Mouse (Mus musculus) left cerebral cortex, adult 8-10 months (tissue): ENCODE data around the gene Thap3. TPM values are rescaled to one million over a fixed set of nuclear protein-coding genes. Genes with fewer than 3 reads are reported as not detected.
"Not testable (repeated sequence)": the region's sequence is repeated elsewhere in the genome, so short reads cannot be mapped to it uniquely, and the experiment has no call there.

Source experiments
- DNase-seq, 2 experiments: peaks; one replicate each; pipeline ENCODE4 v3.0.0; 2022; ENCODE audit warnings: low spot score in 2 of 2
- total RNA-seq, 4 experiments: library from RNA; stranded (reverse); gene quantifications; 2 replicates each; pipeline ENCODE4 v1.2.4; 2022

Thap3 gene
- 10 to 100 TPM; 17.5 to 27.0 (median 24.0) TPM for total RNA-seq

GRCm38 (mm10) chr4:151988342-151989109 lies at the start of gene Thap3:
Thap3 (minus strand) TSS chr4:151988997.
- DNase-seq = peak in 1 of 2 experiments; percentile 79

DNA sequence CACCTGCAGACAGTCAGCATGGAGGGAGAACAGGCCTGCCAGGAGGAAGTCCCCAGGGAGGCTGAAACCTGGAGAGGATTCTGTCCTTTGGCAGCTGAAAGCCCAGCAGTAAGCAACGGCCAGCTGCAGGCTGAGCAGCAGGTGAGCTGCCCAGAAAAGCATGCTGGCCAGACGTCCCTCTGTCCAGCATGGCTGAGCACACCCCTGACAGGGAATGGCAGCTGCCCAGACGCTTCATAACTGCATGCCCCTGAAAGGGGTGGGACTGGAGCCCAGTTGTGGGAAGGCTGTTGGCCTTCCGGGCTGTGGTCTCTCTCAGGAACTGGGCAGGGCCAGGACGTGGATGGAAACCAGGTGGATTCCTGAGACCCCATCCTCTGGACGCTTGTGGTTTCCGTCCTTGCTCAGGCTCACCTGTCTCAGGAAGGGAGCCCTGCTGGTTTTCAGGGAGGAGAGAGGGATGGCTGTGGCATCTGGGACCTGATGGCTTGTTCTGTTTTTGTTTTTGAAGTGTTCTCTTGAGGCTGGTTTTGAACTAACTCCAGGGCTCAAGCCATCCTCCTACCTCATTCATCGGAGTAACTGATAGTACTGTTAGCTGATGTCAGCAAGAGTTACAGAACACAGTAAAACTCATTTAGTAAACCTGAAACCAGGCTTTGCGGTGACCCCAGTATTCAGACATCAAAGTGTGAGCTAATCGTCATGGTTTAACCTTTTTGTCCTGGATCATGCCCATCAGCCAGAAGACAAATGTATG lies 49.6 kb upstream of the Thap3 start, which contains the start of gene Tas1r1:
Gene Tas1r1, minus strand, starts transcription at position 344 of the 760 bp plus-strand sequence.
- DNase-seq = no peak

DNA sequence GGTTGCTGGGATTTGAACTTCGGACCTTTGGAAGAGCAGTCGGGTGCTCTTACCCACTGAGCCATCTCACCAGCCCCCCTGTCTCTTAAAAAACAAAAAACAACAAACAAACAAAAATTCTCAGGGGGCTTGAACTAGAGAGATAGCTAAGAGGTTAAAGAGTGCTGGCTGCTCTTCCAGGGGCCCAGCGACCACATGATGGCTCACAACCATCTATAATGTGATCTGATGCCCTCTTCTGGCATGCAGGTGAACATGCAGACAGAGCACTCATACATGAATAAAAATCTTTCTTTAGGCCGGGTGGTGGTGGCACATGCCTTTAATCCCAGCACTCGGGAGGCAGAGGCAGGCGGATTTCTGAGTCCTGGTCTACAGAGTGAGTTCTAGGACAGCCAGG lies 47.7 kb upstream of the Thap3 start:
- DNase-seq = not testable (repeated sequence)

DNA sequence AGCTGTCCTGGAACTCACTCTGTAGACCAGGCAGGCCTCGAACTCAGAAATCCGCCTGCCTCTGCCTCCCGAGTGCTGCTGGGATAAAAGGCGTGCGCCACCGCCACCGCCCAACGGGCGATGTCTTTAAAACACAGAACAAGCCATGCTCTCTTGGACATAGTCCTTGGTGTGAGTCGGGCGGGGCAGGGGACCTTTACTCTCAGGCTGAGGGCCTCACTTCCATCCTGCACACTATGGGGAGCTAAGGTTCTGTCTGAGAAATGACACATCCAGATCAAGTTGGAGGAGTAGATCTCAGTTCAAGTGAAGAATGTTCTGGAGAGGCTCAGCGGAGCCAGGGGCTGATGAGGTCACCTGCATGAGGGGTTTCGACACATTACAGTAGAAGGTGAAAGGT lies 44.1 kb upstream of the Thap3 start:
- DNase-seq = no peak

- no peak for DNase-seq
Measured at GRCm38 (mm10) chr4:152029997-152030396, 41.2 kb upstream of the Thap3 start.

DNA sequence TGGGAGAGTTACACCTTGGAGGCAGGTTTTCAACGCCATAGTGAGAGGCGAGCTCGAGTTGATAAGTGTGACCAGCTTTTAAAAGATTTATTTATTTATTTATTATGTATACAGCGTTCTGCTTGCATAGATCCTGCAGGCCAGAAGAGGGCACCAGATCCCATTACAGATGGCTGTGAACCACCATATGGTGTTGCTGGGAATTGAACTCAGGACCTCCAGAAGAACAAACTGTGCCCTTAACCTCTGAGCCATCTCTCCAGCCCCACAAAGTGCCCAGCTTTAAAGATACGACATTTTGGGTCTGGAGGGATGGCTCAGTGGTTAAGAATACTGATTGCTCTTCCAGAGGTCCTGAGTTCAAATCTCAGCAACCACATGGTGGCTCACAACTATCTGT lies 40.3 kb upstream of the Thap3 start:
- no peak for DNase-seq

- no peak for DNase-seq
Measured at GRCm38 (mm10) chr4:152028456-152028855, 39.7 kb upstream of the Thap3 start.

- DNase-seq = peak; percentile 92 to 97
Measured at GRCm38 (mm10) chr4:152027524-152027923, 38.7 kb upstream of the Thap3 start, which contains the start of gene Zbtb48. Zbtb48 (minus strand) TSS chr4:152027671.

DNA sequence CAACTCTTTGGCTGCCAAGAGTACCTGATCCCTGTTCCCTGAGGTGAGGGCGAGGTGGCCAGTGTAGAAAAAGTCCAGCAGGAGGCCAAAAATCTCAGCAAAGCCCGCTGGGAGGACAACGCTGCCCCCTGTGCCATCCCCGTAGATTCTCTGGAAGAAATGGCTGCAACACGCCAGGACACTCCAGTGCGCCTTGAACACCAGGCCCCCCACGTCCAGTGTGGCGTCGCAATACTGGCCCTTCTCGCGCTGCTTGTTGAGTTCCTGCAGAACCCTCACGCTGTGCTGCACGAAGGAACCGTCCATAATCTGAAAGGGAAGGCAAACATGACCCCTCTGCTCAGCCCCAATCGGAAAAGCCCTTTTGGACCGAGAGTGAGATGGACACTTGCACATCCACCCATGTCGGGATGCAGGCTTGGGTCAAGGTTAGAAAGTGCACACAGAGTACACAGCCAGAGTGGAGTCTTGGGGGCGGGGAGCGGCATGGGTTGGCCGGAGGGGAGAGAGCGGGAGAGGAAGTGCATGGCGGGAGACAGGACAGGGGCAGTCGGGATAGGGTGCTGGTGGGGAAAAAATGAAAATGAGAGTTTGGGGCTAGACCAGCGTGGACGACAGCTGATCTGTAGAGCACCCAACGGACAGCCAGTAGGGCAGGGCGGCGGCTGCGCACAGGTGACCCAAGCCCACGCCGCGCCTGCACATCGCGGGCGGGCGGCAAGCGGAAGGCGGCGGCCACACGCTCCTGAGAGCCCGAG lies 38.1 kb upstream of the Thap3 start:
- DNase-seq = no peak

GRCm38 (mm10) chr4:152024525-152024924 lies 35.7 kb upstream of the Thap3 start:
- no peak for DNase-seq

DNA sequence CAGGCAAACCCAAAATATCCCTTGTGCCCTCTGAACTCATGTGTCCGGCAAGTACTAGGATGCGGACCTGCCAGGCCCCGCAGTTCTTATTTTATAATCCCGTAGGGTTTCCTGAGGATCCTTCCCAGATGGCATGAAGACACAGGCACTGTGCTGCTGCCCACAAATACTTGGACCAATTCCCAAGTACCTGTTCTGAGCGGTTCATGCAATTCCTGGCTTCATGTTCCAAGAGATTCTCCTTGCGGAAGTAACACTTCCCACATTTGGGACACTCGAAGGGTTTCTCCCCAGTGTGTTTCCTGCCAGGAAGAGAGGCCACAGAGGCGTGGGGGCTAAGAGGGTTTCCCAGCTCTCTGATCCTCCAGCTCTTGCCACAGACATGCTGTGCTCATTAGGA lies 33.7 kb upstream of the Thap3 start:
- DNase-seq = no peak

DNA sequence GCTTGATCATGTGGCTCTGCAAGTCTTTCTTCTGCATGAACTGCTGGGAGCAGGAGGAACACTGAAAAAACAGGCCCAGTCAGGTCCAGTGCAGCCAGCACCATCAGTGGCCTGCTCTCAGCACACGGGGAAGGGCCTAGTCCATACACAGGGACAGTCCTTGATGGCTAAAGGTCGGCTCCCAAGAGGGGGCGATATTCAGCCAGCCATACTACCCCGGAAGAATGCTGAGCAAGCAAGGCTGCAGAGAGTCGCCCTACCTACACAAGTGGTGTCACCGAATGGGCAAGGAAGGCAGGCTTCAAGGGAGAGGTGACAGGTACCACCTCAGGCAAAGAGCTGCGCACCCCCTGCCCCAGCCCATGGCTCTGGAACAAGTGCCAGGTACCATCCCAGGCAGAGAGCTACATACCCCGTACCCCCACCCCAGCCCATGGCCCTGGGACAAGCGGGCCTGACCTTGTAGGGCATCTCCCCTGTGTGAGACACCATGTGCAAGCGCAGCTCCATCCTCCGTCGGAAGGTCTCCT lies 32.8 kb upstream of the Thap3 start:
- DNase-seq = no peak

- DNase-seq = no peak
Measured at GRCm38 (mm10) chr4:152020024-152020423, 31.2 kb upstream of the Thap3 start.

GRCm38 (mm10) chr4:152019073-152019472 lies 30.3 kb upstream of the Thap3 start:
- DNase-seq = no peak

DNA sequence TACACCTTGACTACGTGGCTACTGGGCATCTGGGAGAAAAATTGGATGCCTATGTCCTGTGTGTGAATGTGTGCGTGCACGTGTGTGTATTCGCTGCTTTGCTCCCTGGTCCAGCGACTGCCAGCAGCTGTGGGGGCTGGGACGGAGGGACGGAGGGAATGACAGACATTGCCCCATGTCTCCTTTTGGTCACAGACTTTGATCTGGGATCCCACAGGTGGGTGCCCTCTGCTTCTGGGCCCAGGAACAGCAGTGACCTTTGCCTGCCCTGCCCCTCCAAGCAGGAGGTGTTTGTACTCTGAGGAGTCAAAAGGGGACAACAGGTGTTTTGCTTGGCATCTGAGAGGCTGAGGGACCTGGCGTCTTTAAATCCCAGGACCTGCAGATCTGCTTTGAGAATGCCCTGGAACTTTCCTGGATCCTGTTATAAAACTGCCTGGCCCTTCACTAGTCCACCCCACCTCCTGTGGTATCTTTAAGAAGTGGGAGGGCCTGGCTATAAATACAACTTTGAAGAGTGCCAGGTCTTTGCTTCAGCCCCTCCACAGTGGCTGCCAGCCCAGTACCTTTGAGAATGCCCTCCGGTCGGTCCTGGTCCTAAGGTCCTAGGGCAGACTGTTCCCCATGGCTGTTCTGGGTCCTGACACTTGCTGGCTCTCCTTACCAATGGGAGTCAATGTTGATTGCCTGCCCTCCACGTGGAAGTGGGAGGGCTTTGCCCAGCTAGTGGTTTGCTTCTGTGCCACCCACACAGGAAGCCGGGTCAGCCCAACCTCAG lies 24.4 kb upstream of the Thap3 start:
- DNase-seq = no peak

GRCm38 (mm10) chr4:152012109-152012508 lies 23.3 kb upstream of the Thap3 start:
- DNase-seq = no peak

GRCm38 (mm10) chr4:152011171-152011760 lies 22.5 kb upstream of the Thap3 start:
- no peak for DNase-seq

DNA sequence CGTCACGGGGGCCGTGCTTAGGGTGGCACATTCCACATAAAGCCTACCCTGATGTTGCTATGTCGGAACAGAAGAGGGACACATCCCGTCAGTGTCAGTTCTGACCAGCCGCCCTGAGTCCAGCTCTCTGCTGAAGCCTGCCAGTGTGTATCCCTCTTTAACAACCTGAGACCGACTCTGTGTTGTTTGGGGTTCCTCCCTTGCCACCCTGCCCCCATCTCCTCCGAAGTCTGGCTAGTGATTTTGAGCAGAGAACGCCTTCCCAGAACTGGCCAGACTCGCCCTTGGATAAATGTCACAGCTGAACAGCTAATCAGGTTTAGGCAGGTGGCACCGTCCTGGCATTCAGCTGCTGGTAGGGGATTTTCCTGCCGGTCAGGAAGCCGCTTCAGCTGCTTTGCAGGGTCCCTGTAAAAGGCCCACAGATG lies 21.9 kb upstream of the Thap3 start:
- DNase-seq = no peak

- DNase-seq = no peak
Measured at GRCm38 (mm10) chr4:152010091-152010706, 21.4 kb upstream of the Thap3 start.
